Mouse (Mus musculus): ENCODE results near the gene Ndufa13. TPM values are rescaled to one million over a fixed set of nuclear protein-coding genes. Genes with fewer than 3 reads are reported as not detected.

Ndufa13 gene
- polyA plus RNA-seq, 1 experiment from 2014 or later: 178 TPM

DNA sequence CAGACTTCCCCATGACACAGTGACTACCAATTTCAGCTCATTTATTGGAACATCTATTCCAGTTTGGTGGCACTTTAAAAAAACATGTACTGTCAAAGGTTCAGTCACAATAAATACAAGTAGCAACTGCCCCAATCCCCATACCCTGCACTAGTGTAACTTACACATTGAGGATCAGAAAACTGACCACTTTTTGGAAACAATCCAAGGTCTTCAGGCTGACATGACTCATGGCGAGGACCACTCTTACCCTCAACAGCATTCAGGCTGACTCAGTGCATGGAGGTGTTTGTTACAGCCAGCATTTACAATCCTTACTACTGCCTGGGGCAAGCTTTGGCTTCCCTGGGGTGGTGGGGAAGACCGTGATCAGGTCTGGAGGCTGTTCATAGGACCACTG is 4.7 kb upstream of the Ndufa13 start:
- no peak for ATAC-seq (ENCODE audit: insufficient number of reproducible peaks, low FRiP score, low TSS enrichment, low read depth)
- H3K4me3 ChIP-seq (replicated peaks): no peak overlapping the region
- 84% methylated on average over 2 of the region's 2 CpGs for WGBS
- H3K4me1 ChIP-seq: peaks cover 15% of the 10 kb centered on the region; the same call in 1 of the 2 replicates
- no peaks in the 10 kb centered on the region for H3K9me3 ChIP-seq (replicated peaks)
- no peaks in the 10 kb centered on the region for H3K27me3 ChIP-seq
- H3K27ac ChIP-seq (replicated peaks): no peak overlapping the region
- H3K36me3 ChIP-seq: peaks cover 51% of the 10 kb centered on the region
- no peak overlapping the region for H3K9ac ChIP-seq
- H3K4me2 ChIP-seq (replicated peaks): no peak overlapping the region

GRCm38 (mm10) chr8:69906260-69906659 is 3.9 kb upstream of the Ndufa13 start:
- peaks cover 43% of the 10 kb centered on the region for H3K36me3 ChIP-seq
- H3K27ac ChIP-seq (replicated peaks): no peak overlapping the region
- no peak for ATAC-seq (ENCODE audit: insufficient number of reproducible peaks, low FRiP score, low TSS enrichment, low read depth)
- H3K4me3 ChIP-seq (replicated peaks): no peak overlapping the region
- no peaks in the 10 kb centered on the region for H3K9me3 ChIP-seq (replicated peaks)
- H3K9ac ChIP-seq: no peak overlapping the region
- no peak overlapping the region for H3K4me2 ChIP-seq (replicated peaks)
- WGBS: 93% methylated on average over 2 of the region's 2 CpGs
- H3K4me1 ChIP-seq: peaks cover 20% of the 10 kb centered on the region; the same call in 1 of the 2 replicates
- H3K27me3 ChIP-seq: no peaks in the 10 kb centered on the region

DNA sequence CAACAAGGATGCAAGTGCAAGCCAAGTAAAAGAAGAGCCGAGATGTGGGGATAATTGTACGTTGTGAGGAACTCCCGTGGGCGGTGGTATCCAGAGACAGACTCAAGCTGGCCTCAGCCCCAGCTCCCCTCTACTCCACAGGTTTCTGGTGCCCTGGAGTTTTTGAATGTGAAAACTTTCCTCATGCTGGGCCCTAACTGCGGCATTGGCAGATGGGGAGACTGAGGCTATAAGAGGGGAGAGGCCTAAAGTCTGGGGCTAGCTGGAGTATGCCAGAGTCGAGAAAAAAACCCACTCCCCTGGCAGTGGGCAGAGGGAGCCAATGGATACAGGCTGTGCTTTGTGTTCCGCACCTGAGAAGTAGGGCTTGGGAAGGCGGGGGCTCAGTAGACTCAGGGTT is 1.7 kb upstream of the Ndufa13 start:
- Histone ChIP-seq H3K4me2 (replicated peaks) (no peak overlapping the region), H3K9me3 (replicated peaks) (no peaks in the 10 kb centered on the region), H3K27ac (replicated peaks) (no peak overlapping the region), H3K27me3 (no peaks in the 10 kb centered on the region), H3K4me3 (replicated peaks) (no peak overlapping the region), H3K4me1 (peaks cover 38% of the 10 kb centered on the region), H3K36me3 (peaks cover 21% of the 10 kb centered on the region), H3K9ac (no peak overlapping the region)
- 79% methylated on average over 8 of the region's 8 CpGs for WGBS
- no peak for ATAC-seq (ENCODE audit: insufficient number of reproducible peaks, low FRiP score, low TSS enrichment, low read depth)

DNA sequence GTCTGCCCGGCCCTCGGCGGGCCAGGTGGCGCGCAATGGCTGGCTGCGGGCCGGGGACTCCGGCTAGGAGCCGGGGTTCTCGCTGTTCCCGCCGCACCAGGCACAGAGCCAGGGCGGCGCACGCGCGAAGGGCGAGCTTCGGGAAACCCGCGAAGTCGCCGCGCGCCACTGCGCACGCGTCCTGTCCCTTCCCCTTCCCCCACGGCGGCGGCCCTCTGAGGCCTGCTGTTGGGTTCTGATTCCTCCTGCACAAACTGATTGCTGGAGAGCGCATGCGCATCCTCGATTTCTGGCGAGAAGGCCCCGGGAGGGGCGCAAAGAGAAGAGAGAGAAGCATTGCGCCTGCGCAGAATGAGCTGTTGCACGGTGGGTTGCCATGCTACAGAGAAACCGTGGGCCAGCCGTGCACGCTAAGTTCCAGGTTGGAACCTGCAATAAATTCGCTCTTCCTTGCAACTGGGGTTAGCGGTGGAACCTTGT is 745 bp upstream of the Ndufa13 start:
- Histone ChIP-seq H3K4me3 (replicated peaks) (peak overlapping the region; percentile 79), H3K36me3 (peaks cover 18% of the 10 kb centered on the region), H3K27me3 (no peaks in the 10 kb centered on the region), H3K4me2 (replicated peaks) (peak overlapping the region; percentile 95), H3K9ac (peak overlapping the region; percentile 66), H3K4me1 (peaks cover 38% of the 10 kb centered on the region), H3K27ac (replicated peaks) (peak overlapping the region; percentile 96), H3K9me3 (replicated peaks) (no peaks in the 10 kb centered on the region)
- ATAC-seq (ENCODE audit: insufficient number of reproducible peaks, low FRiP score, low TSS enrichment, low read depth): peak; percentile 91
- under 1% methylated on average over 44 of the region's 45 CpGs for WGBS

DNA sequence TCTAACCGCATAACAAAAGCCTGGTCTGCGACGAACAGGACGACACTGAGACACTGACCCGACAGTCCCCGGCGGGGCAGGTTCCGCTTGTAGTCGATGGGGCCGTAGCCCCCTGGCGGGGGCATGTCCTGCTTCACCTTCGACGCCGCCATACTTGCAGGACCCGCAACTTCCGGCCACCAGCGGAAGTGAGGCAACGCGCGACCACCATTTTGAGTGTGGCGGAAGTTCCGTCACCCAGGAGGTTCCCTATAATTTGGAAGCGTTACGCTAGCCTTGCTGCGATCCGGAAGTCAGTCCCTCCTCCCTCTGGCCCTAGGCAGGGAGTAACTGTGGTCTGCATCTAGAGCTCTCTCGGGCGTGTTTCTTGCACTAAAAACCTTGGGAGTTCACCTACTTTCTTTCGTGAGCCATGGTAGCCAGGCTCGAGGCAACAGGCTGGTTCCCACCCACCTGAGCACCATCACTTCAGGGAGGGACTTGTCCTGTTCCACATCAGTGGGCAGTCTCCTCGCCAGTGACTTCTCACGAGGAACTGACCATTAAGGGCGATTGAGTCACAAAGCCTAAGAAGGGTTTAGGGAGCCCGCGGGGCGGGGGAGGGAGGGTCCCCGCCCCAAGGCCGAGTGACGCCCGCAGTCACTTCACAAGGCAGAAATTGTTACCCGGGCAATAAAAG is 735 bp downstream of the Ndufa13 start:
- Histone ChIP-seq H3K9me3 (replicated peaks) (no peaks in the 10 kb centered on the region), H3K9ac (peak overlapping the region; percentile 66), H3K36me3 (peaks cover 16% of the 10 kb centered on the region; the same call in 1 of the 2 replicates), H3K27me3 (no peaks in the 10 kb centered on the region), H3K4me2 (replicated peaks) (peak overlapping the region; percentile 95), H3K4me1 (peaks cover 43% of the 10 kb centered on the region), H3K4me3 (replicated peaks) (peak overlapping the region; percentile 79), H3K27ac (replicated peaks) (peak overlapping the region; percentile 96)
- under 1% methylated on average over 41 of the region's 41 CpGs for WGBS
- ATAC-seq (ENCODE audit: insufficient number of reproducible peaks, low FRiP score, low TSS enrichment, low read depth): peak; percentile 76

GRCm38 (mm10) chr8:69900895-69901451 is 1.4 kb downstream of the Ndufa13 start:
- peaks cover 14% of the 10 kb centered on the region; the same call in 1 of the 2 replicates for H3K36me3 ChIP-seq

DNA sequence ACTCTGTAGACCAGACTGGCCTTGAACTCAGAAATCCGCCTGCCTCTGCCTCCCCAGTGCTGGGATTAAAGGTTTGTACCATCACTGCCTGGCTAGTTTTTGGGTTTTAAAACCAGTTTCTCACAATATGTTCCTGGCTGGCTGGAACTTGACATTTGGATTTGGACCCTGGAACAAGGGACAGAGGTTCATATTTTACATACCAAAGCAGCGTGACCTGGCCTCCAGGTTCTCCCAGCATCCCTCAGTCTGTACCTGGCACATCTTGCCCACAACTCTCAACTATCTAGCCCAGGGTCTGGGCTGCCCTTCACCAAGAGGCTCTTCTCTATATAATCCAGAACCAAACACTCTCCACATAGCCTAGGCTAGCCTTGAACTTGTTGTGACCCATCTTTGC is 2.5 kb downstream of the Ndufa13 start:
- peaks cover 43% of the 10 kb centered on the region for H3K4me1 ChIP-seq
- no peak overlapping the region for H3K9ac ChIP-seq
- H3K9me3 ChIP-seq (replicated peaks): no peaks in the 10 kb centered on the region
- no peak for ATAC-seq (ENCODE audit: insufficient number of reproducible peaks, low FRiP score, low TSS enrichment, low read depth)
- no peak overlapping the region for H3K27ac ChIP-seq (replicated peaks)
- no peak overlapping the region; the same call in 1 of the 2 replicates for H3K4me3 ChIP-seq (replicated peaks)
- peaks cover 14% of the 10 kb centered on the region; the same call in 1 of the 2 replicates for H3K36me3 ChIP-seq
- WGBS: 91% methylated on average over 2 of the region's 2 CpGs
- H3K4me2 ChIP-seq (replicated peaks): peak overlapping the region; percentile 95
- H3K27me3 ChIP-seq: no peaks in the 10 kb centered on the region

More at GRCm38 (mm10) chr8:69900895-69901451, 1.4 kb downstream of the Ndufa13 start:
- Histone ChIP-seq H3K9me3 (replicated peaks) (no peaks in the 10 kb centered on the region), H3K4me1 (peaks cover 43% of the 10 kb centered on the region), H3K4me3 (replicated peaks) (peak overlapping the region; percentile 79), H3K4me2 (replicated peaks) (peak overlapping the region; percentile 95), H3K27me3 (no peaks in the 10 kb centered on the region), H3K27ac (replicated peaks) (peak overlapping the region; percentile 96), H3K9ac (peak overlapping the region; percentile 66)
- WGBS: 14% methylated on average over 12 of the region's 12 CpGs
- no peak for ATAC-seq (ENCODE audit: insufficient number of reproducible peaks, low FRiP score, low TSS enrichment, low read depth)

DNA sequence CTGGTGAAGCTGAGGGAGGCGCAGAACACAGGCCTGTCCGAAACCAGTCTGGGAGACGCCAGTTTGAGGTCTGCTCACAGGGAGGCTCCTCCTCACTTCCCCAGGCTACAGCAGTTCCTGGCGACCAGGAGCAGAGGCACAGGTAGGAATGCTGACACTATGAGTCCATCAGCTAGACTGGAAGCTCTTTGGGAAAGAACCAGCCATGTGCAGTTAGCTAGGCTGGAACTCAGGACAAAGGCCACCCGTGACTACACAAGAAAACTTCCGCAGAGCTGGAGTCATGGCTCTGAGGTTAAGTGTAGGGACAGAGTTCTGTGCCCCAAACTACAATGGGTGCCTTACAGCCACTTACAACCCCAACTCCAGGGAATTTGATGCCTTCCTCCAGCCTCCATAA is 4.5 kb downstream of the Ndufa13 start:
- peaks cover 31% of the 10 kb centered on the region for H3K36me3 ChIP-seq
- no peak overlapping the region for H3K4me2 ChIP-seq (replicated peaks)
- no peak overlapping the region for H3K27ac ChIP-seq (replicated peaks)
- H3K9me3 ChIP-seq (replicated peaks): no peaks in the 10 kb centered on the region
- no peak overlapping the region for H3K4me3 ChIP-seq (replicated peaks)
- no peak for ATAC-seq (ENCODE audit: insufficient number of reproducible peaks, low FRiP score, low TSS enrichment, low read depth)
- H3K4me1 ChIP-seq: peaks cover 41% of the 10 kb centered on the region
- no peak overlapping the region for H3K9ac ChIP-seq
- H3K27me3 ChIP-seq: no peaks in the 10 kb centered on the region
- WGBS: 84% methylated on average over 6 of the region's 6 CpGs

DNA sequence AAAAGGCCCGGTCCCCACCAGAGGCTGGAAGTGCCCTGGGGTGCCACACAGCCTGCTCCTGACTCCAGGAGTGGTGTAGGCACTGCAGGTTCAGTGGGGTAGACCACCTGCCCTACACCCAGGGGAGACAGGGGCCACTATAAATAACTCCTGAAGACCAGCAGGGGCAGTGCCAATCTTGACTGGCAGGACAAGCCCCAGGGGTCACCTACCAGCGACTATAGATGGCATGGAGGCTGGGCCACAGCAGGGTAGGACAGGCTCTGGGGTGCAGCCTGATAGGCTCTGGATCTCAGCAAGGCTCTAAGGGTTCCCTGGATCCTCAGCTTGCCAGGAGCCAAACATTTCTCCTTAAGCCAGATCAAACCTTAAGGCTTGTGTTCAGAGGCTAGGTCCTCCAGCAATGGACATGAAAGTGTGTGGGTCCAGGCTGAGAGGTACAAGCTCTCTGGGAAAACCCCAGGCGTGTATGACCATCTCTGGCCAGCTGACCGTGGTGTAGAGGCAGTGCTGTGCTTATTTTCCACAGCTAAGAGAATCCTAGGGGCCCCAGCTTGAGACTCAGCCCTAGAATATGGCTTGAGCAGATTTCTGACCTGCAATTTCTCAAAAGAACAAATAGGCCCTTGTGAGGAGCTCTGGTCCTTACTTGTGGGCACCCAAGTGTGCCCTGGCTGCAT is 6.4 kb downstream of the Ndufa13 start:
- Histone ChIP-seq H3K4me3 (replicated peaks) (no peak overlapping the region), H3K4me2 (replicated peaks) (no peak overlapping the region), H3K27me3 (peaks cover 9% of the 10 kb centered on the region; the same call in 1 of the 2 replicates), H3K9ac (no peak overlapping the region), H3K27ac (replicated peaks) (no peak overlapping the region), H3K36me3 (peaks cover 38% of the 10 kb centered on the region), H3K9me3 (replicated peaks) (no peaks in the 10 kb centered on the region), H3K4me1 (peaks cover 31% of the 10 kb centered on the region)
- ATAC-seq (ENCODE audit: insufficient number of reproducible peaks, low FRiP score, low TSS enrichment, low read depth): no peak
- 71% methylated on average over 4 of the region's 4 CpGs for WGBS

DNA sequence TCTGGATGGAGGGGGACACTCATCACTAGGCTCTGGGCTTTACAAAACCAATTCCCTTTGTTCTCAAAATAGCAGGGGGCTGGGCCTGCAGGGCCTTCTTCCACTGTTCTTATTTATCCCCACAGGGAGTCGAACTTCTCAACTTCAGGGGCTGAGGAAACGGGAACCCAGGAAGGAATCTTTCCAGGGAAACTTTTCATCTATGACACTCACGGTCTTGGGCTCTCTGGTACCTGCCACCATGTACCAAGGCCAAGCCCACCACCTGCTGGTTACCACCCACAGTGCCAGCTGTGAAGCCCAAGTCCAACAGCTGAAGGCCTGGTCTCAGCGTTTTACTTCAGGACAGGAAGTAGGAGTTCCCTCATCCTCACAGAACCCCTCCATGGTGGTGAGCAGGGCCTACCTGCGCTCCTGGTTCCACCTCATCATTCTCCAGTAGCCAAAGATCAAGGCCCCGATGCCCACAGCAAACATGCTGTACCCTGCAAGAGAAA is 7.5 kb downstream of the Ndufa13 start:
- Histone ChIP-seq H3K27me3 (peaks cover 19% of the 10 kb centered on the region), H3K4me3 (replicated peaks) (no peak overlapping the region), H3K9me3 (replicated peaks) (no peaks in the 10 kb centered on the region), H3K4me2 (replicated peaks) (no peak overlapping the region), H3K27ac (replicated peaks) (no peak overlapping the region), H3K9ac (no peak overlapping the region), H3K36me3 (peaks cover 38% of the 10 kb centered on the region), H3K4me1 (peaks cover 20% of the 10 kb centered on the region)
- 58% methylated on average over 6 of the region's 6 CpGs for WGBS
- no peak for ATAC-seq (ENCODE audit: insufficient number of reproducible peaks, low FRiP score, low TSS enrichment, low read depth)

DNA sequence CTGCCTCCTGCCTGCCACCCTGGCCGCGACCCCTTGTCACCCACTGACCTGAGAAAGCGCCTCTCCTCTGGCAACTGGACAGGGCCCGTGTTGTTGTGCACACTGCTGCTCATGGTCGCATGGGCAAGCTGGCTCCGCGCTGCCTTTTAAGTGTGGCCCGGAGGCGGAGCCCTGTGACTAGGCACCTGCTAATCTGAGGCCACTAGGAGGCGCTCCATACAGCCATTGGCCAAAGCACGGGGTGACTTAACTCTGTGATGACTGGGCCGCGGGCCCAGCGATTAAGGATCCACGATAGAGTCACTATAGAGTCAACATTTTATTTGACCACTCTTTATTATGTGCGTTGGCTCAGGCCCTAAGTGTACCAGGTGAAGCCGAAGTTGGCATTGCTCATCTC is 8.5 kb downstream of the Ndufa13 start:
- H3K9me3 ChIP-seq (replicated peaks): no peaks in the 10 kb centered on the region
- no peak for ATAC-seq (ENCODE audit: insufficient number of reproducible peaks, low FRiP score, low TSS enrichment, low read depth)
- 37% methylated on average over 17 of the region's 17 CpGs for WGBS

More for the DNA sequence above, 8.5 kb downstream of the Ndufa13 start:
- Histone ChIP-seq H3K4me1 (peaks cover 18% of the 10 kb centered on the region), H3K27me3 (peaks cover 29% of the 10 kb centered on the region), H3K4me3 (replicated peaks) (no peak overlapping the region), H3K4me2 (replicated peaks) (no peak overlapping the region), H3K9ac (no peak overlapping the region), H3K36me3 (peaks cover 38% of the 10 kb centered on the region), H3K27ac (replicated peaks) (no peak overlapping the region)

Measured in embryonic facial prominence, embryonic 15.5 days (tissue).